Mouse (Mus musculus): ENCODE data around the gene Gm2000. TPM values are rescaled to one million over a fixed set of nuclear protein-coding genes. Genes with fewer than 3 reads are reported as not detected.

Gene Gm2000
- 459 and 615 TPM in 2 replicates for total RNA-seq (2012; rRNA removed)
- 1,000 to 10,000 TPM in 1 of 2 experiments, not detected in 1; 2,505 TPM for polyA plus RNA-seq (2012; ENCODE audit: insufficient read depth in 1 of 2, insufficient read length in 2 of 2, low read depth in 1 of 2, low replicate concordance in 2 of 2, missing spikeins in 1 of 2)

DNA sequence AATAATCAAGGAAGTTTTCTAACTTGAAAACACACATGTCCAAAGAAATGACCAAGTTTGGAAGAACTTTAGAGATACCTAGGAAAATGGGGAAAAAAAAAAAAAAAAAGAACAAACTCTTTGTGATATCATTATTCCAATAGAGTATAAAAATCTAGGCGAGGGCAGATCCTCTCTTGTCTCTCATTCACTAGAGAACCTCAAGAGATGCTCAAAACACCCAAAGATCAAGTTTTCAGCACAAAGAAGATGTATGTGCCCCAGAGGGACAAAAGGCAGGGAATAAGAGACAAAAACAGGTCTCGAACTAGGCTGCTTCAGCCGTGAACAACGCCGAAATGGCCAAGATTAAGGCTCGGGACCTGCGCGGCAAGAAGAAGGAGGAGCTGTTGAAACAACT is at the start of gene Gm2000:
Gm2000 (plus strand) TSS at position 301 of the 400 bp plus-strand sequence.
- H3K36me3 ChIP-seq (ENCODE audit: control insufficient read depth in 1 of 2, insufficient read depth in 2 of 2, low read length in 2 of 2): no peaks in the 10 kb centered on the region
- H3K4me1 ChIP-seq (ENCODE audit: control insufficient read depth in 1 of 2, insufficient read depth in 2 of 2, low read length in 2 of 2): no peaks in the 10 kb centered on the region
- H3K9me3 ChIP-seq (replicated peaks; ENCODE audit: insufficient read depth, low read length): no peaks in the 10 kb centered on the region

GRCm38 (mm10) chr1:156323126-156323525 is 42.7 kb upstream of the Gm2000 start:
- no peak for DNase-seq (ENCODE audit: low read depth, low spot score)
- Histone ChIP-seq H3K4me1 (ENCODE audit: control insufficient read depth in 1 of 2, insufficient read depth in 2 of 2, low read length in 2 of 2) (no peaks in the 10 kb centered on the region), H3K27ac (ENCODE audit: control insufficient read depth, low read depth, low read length) (no peak overlapping the region), H3K4me3 (ENCODE audit: control insufficient read depth in 1 of 2, insufficient read depth in 1 of 2, low read depth in 2 of 2, low read length in 2 of 2) (no peak overlapping the region), H3K79me2 (ENCODE audit: control insufficient read depth, insufficient read depth, low read length, poor library complexity) (no peaks in the 10 kb centered on the region), H3K9ac (ENCODE audit: control insufficient read depth, low read depth, low read length, poor library complexity, severe bottlenecking) (no peak overlapping the region), H3K36me3 (ENCODE audit: control insufficient read depth in 1 of 2, insufficient read depth in 2 of 2, low read length in 2 of 2) (no peaks in the 10 kb centered on the region), H3K9me3 (replicated peaks; ENCODE audit: insufficient read depth, low read length) (no peaks in the 10 kb centered on the region), H3K27me3 (ENCODE audit: control insufficient read depth in 1 of 2, insufficient read depth in 2 of 2, low read length in 2 of 2) (peaks cover 2% of the 10 kb centered on the region in 2 experiments; a peak in 2 of 4 replicates)
- TF ChIP-seq POLR2AphosphoS2 (IDR thresholded peaks at IDR 0.05; ENCODE audit: low read length): no peak
- TF ChIP-seq CTCF (IDR thresholded peaks at IDR 0.05 in 2 of 3, conservative IDR thresholded peaks at IDR 0.05 in 1 of 3; ENCODE audit: control insufficient read depth in 1 of 3, insufficient read depth in 1 of 3, low read depth in 2 of 3, low read length in 3 of 3, poor library complexity in 1 of 3, severe bottlenecking in 1 of 3): no peak
- no peak for TF ChIP-seq POLR2A (IDR thresholded peaks at IDR 0.05; ENCODE audit: control insufficient read depth in 1 of 2, insufficient read depth in 1 of 2, low read depth in 1 of 2, low read length in 2 of 2, poor library complexity in 1 of 2)
- no peak for TF ChIP-seq CHD1 (IDR thresholded peaks at IDR 0.05; ENCODE audit: low read depth, low read length)
- TF ChIP-seq ZKSCAN1 (IDR thresholded peaks at IDR 0.05; ENCODE audit: low read depth, low read length): no peak
- TF ChIP-seq BHLHE40 (IDR thresholded peaks at IDR 0.05; ENCODE audit: borderline replicate concordance, low read depth, low read length): no peak
- TF ChIP-seq UBTF (IDR thresholded peaks at IDR 0.05; ENCODE audit: borderline replicate concordance, insufficient read depth, low read depth, low read length): no peak
- TF ChIP-seq USF2 (IDR thresholded peaks at IDR 0.05; ENCODE audit: borderline replicate concordance in 1 of 2, insufficient read depth in 1 of 2, low read depth in 1 of 2, low read length in 2 of 2): no peak
- TF ChIP-seq CHD2 (IDR thresholded peaks at IDR 0.05; ENCODE audit: low read length): no peak
- TF ChIP-seq JUND (IDR thresholded peaks at IDR 0.05; ENCODE audit: low read depth, low read length): no peak

More for the DNA sequence above, at the start of gene Gm2000:
- DNase-seq (ENCODE audit: low read depth, low spot score): no peak
- TF ChIP-seq BHLHE40 (IDR thresholded peaks at IDR 0.05; ENCODE audit: borderline replicate concordance, low read depth, low read length) (no peak), MYC (IDR thresholded peaks at IDR 0.05; ENCODE audit: low read depth, low read length) (no peak), TCF12 (IDR thresholded peaks at IDR 0.05; ENCODE audit: low read depth, low read length) (no peak), CTCF (IDR thresholded peaks at IDR 0.05 in 2 of 3, conservative IDR thresholded peaks at IDR 0.05 in 1 of 3; ENCODE audit: control insufficient read depth in 1 of 3, insufficient read depth in 1 of 3, low read depth in 2 of 3, low read length in 3 of 3, poor library complexity in 1 of 3, severe bottlenecking in 1 of 3) (no peak), ETS1 (IDR thresholded peaks at IDR 0.05; ENCODE audit: low read depth, low read length) (no peak), ZKSCAN1 (IDR thresholded peaks at IDR 0.05; ENCODE audit: low read depth, low read length) (no peak), RAD21 (IDR thresholded peaks at IDR 0.05; ENCODE audit: low read depth, low read length) (no peak), SIN3A (IDR thresholded peaks at IDR 0.05; ENCODE audit: low read length) (no peak), USF1 (IDR thresholded peaks at IDR 0.05; ENCODE audit: low read depth, low read length) (no peak)
- H3K4me3 ChIP-seq (ENCODE audit: control insufficient read depth in 1 of 2, insufficient read depth in 1 of 2, low read depth in 2 of 2, low read length in 2 of 2): no peak within 1 kb of the TSS
- H3K27me3 ChIP-seq (ENCODE audit: control insufficient read depth in 1 of 2, insufficient read depth in 2 of 2, low read length in 2 of 2): no peaks in the 10 kb centered on the region
- H3K27ac ChIP-seq (ENCODE audit: control insufficient read depth, low read depth, low read length): no peak within 1 kb of the TSS
- no peaks in the 10 kb centered on the region for H3K79me2 ChIP-seq (ENCODE audit: control insufficient read depth, insufficient read depth, low read length, poor library complexity)
- H3K9ac ChIP-seq (ENCODE audit: control insufficient read depth, low read depth, low read length, poor library complexity, severe bottlenecking): no peak within 1 kb of the TSS

Measured in MEL (cell line).